Mouse (Mus musculus) urinary bladder, postnatal 0 days (tissue): Measurements from ENCODE around the gene Mrln. TPM values are rescaled to one million over a fixed set of nuclear protein-coding genes. Genes with fewer than 3 reads are reported as not detected.

ENCODE experiments used
- polyA plus RNA-seq: library from polyadenylated mRNA; unstranded; fragments of >200 nt; fragmentation: Nextera tagmentation; extraction: Ambion mirVana; gene quantifications from 2 replicates; pipeline ENCODE4 v1.2.1, GENCODE M21; 2015

Gene Mrln
- polyA plus RNA-seq = 0.63 and 1.0 TPM in 2 replicates

DNA sequence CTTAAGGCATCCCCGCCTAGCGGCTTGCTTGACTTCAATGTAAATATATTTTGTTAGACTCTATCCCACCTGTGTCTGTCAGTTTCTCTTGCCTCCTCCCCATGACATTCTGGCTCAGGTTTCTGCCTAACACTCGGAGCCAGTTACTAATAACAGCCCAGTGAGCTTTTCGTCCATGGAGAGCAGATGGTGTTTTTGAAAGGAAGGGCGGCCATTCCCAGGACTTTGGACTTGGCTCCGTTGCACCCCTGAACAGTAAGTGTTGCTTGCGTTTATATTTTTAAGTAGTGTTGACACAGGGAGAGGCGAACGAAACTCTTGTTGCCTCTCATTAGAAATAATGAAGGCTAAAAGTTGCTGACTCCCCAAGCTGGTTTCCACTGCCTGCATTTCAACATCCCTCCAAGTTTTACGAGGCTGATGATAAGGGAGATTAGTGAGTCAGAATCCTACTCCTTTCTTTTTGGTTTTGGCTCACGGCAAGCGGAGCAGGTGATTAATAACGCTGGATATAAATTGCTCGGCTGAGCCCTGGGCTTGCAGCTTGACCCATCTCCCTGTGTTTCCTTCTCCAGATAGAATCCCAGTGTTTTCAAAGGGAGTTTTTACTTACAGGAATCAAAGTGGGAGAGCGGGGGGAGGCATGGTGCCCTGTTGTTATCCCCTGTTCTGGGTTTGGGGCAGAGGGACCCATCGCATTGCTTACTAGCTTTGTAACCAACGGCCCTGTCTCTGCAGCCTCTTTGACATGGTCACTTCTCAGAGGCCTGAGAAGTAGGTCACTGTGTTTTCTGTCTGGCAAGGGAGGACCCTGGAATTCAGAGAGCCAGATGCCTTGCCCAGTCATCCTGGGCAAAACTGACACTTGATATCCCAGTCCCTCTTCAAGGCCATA lies at the start of gene Mrln:
Mrln (plus strand) TSS at position 160 of the 895 bp plus-strand sequence.

DNA sequence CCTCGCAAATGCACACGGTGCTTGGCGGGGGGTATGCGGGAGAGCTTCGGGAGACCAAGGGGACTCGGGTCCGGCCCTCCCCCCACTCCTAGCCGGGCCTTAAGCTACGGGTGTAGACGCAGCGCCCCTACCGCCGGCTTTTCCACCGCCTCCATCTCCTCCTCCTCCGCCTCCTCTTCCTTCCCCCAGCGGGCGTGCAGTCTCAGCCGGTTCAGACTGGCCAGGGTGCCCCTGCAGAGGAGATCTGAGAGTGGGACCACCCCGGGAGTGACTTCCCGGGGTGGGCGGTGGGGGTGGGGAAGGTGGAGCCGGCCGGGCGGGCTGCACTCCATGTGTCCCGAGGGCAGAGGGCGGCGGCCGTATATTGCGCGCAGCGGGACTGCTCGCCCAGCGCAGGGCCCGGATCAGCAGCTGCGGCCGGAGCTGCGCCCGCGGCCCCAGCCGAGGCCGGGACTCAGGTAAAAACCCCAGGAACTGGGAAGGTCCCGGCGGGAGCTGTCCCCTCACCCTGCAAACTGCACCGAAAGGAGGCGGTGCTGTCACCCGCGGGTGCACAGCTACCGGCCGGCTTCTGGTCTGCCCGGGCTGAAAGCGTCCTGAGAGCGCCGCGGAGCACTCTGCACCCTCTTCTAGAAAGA lies 40.6 kb downstream of the Mrln start, which contains the start of gene Slc16a9:
Slc16a9 (plus strand) TSS at position 180 of the 638 bp plus-strand sequence.

Other genes with a start within 250 kb of the Mrln start
- gene Ccdc6, start 107.5 kb upstream of the Mrln start, polyA plus RNA-seq = 17.7 and 20.8 TPM in 2 replicates
- gene Slc16a9, start 40.4 kb downstream of the Mrln start, polyA plus RNA-seq = 0.80 and 1.0 TPM in 2 replicates
- 13.4 and 13.7 TPM in 2 replicates for gene Fam13c, start 235.8 kb downstream of the Mrln start, polyA plus RNA-seq